Mouse (Mus musculus): ENCODE results near the gene Ctsz.

Gene Ctsz

DNA sequence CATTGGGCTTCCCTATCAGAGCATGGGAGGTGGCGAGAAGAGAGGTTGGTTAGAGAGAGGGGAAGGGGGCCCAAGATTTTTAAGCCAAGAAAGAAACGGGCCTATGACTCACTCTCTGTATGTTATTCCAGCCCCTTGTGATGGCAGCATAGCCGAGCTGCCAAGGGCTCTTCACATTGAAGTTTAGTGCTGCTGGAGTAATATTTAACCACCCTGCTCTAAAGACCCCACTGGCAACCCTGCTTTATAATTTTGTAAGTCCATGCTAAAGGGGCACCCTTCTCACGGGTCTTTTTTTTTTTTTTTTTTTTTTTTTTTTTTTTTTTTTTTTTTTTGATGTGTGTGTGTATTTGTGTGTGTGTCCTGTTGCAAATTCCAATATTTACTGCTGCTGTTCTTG lies 3.1 kb upstream of the Ctsz start:
- DNase-seq (ENCODE audit: low spot score in 2 of 2), result no peak

DNA sequence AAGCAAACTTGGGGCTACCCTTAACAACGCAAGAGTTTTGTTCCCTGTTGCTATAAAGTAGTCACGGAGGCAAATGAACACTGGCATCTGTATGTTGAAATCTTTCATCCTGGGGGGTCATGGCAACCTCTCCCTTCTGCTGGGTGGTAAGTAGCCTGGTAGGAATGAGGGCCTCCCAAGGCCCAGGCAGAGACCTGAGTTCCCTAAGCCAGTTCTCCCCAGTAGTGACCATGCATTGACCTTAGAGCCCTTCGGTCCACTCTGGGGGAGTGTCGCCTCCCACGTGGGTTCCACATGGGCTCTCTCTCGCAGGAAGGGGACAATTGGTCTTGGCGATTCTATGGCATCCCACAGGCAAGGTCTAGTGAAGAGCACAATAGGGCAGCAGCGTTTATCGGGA lies 1.1 kb upstream of the Ctsz start:
- no peak for DNase-seq (ENCODE audit: low spot score in 2 of 2)

DNA sequence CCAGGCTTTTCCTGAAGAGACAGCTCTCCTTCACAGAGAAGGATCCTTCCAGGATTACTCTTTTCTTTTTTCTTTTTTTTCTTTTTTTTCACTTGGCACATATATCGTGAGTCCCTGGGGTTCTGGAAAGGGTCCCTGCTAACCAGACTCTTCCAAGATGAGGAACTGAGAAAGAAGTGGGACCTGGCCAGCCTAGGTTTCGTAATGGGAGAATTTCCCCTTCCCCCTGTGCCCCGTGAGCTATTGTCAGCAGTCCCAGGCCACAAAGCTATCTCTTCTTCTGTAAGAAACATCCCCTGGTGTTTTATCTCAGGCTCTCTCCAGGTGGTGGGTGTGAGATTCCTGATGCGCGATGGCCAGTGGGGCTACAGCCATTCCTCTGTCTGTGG lies 605 bp upstream of the Ctsz start:
- no peak for DNase-seq (ENCODE audit: low spot score in 2 of 2)

DNA sequence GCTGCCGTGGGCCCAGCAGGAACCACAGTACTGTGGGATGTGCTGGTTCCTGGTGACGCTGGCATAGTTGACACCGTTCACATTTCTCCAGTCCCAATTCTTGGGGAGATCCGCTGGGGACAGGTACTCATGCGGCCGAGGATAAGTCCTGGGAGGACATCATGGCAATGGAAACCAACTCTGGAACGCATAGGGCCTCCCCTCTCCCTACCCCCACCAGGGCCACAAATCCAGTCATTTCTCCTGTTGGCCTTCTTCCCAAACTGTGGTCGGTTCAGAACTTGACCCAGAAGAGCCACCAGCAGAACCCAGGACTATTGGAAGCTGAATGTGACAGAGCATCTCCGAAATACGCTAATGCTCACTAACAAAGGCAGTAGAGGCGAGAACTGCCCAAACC lies 658 bp downstream of the Ctsz start:
- DNase-seq (ENCODE audit: low spot score in 2 of 2), result no peak

DNA sequence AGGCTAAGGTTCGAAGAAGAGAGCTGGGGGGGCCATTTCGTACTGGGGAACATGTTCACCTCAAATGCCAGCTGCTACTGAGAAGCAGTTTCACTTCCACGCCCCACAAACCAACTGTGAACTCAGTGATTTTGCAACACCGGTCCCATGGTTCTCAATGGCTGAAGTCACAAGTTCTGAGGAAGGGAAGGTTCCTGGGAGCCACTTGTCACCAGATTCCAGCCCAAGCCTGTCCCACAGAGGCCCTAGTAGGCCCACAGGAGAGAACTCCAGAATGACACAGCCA lies 1.2 kb downstream of the Ctsz start:
- no peak for DNase-seq (ENCODE audit: low spot score in 2 of 2)

DNA sequence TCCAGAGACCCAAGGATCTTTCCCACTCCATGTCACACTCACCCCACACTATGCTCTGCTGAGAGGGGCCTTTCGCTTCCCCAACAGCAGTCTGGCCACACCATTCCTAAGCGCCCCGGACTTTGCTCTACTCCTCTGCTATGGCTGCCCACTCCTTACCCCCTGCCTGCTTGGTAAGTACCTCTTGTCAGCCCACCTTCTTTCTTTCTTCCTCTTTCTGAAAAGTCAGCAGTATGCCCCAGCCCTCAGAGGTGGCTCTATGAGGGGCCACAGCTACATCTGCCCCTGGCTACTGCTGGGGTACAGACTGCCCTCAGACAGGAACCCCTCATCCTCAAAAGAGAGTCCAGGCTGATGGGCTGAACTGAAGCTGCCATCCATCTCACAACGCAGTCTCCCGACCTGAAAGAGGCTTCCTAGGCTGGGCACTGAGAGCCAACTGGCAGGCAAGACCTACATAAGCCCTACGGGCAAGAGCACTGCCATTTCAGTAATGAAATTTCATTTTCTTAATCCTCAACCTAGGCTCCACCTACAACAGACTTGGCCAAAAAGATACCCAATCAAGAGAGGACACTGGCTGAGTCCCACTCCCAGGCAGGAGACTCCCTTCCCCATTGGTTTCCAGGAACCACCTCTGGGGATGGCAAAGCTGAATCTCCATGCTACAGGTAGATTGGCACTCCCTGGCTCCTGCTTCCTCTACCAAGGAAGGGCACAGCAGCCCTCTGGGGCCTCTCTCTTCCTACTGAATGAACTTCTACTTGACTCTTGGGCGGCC lies 1.7 kb downstream of the Ctsz start:
- no peak for DNase-seq (ENCODE audit: low spot score in 2 of 2)

DNA sequence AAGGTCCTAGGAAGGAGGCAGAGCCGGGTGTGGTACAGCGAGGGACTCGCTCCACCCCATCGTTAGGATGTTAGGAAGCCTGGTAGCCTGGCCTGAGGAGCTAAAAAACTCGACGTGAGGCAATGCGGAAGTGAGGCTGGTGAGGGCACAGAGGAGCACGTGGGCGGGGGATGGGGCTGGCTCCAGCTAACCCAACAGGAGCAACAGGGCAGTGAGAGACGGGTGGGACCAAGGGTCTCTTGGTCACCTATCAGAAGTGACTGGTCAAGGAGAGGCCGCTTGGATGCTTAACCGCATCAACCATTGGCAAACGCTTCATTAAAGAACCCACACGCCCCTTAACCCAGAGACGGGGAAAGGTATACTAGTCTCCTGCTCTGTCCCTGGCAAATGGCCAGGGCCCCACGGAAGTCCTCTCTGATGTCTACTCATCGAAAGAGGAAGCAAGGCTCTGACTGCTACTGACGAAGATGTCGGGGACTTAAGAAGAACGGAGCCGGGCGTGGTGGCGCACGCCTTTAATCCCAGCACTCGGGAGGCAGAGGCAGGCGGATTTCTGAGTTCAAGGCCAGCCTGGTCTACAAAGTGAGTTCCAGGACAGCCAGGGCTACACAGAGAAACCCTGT lies 2.6 kb downstream of the Ctsz start:
- no peak for DNase-seq (ENCODE audit: low spot score in 2 of 2)

DNA sequence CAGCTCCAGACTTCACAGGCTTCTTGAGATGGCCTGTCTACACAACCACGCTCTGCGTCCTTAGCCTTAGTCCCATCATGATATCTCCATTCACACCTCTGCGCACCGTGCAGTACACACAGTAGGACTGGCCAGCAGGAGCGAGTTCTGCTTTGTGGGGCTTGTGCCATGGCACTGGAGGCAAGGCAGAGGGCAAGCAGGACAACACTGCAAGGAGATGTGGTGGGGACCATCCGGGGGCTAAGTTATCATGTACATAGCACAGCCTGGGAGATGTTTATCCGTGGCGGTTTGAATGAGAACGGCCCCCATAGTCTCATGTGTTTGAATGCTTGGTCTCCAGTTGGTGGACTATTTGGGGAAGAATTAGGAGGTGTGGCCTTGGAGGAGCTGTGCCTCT lies 3.9 kb downstream of the Ctsz start:
- DNase-seq (ENCODE audit: low spot score in 2 of 2), result no peak

DNA sequence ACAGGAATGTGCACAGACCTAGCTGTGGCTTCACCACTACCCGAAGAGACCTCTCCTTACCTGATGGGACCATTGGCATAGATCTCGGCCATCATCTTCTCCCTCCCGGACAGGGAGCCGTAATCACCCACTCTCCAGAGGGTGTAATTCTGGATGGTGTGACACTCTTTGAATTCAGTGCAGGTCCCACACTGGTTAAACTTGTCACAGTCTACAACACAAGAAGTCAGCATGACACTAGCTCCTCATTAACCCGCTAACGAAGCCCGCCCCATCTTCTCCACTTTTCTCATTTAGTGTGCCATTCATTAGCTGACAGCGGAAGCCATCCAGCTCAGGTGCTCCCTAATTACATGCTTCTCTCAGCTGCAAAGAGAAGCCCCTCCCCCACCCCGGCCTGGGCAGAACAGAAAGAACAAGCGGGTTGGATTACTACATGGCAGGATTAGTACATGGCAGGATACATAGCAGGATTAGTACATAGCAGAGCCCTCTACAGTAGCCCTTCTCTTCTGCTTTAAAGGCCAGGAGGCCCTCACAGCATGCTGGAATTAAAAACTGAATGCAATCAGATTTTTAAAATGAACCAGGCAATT lies 9.7 kb downstream of the Ctsz start:
- DNase-seq (ENCODE audit: low spot score in 2 of 2), result no peak

DNA sequence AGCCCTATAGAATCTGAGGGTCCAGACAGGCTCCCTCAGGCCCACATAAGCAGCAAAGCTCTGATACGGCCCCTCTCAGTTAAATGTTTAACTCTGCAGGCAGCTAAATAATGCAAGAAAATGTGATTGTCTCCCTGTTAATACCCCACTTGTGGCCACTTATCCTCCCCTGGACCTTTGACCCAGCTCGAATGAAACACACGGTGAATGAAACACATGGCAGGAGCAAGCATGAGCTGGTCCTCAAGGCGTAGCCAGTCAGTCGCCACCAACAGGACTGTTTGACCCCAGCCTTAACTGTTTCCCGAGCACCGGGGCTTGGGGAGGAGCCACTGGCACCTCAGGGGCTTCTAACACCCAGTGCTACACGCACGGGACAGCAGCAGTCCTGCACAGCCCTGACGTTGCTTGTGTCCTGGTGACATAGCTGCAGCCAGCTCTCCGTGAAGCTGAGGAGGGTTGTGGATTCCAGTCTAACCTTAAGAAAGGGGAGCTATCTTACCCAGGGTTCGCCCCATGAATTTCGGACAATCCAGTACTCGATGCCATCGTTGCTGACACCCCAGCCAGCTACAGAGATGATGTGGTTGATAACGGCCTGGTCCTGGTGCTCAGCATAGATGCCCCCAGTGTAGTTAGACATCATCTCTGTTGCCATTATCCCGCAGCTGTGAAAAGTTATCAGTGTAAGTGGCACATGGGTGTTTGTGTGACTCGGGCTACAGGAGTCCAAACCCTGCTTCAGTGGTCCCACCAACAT lies 10.6 kb downstream of the Ctsz start:
- DNase-seq (ENCODE audit: low spot score in 2 of 2), result no peak

DNA sequence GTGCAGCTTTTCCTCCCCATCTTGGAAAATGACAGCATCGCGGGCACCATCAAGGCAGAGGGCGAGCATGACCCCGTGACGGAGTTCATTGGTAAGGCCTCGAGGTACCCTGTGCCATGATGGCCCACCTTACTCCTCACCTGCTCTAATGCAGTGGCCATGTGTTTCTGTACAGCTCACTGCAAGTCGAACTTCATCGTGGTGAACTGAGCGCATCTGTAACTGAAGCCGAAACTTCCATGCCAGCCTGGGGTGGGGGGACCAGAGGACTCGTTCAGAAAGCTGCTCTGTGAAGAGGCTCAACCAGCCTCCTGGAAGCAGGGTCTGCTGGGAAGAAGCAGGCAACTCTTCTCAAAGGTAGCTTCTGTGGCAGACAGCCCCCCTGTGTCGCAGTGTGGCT lies 12.0 kb downstream of the Ctsz start:
- DNase-seq (ENCODE audit: low spot score in 2 of 2), result no peak

DNA sequence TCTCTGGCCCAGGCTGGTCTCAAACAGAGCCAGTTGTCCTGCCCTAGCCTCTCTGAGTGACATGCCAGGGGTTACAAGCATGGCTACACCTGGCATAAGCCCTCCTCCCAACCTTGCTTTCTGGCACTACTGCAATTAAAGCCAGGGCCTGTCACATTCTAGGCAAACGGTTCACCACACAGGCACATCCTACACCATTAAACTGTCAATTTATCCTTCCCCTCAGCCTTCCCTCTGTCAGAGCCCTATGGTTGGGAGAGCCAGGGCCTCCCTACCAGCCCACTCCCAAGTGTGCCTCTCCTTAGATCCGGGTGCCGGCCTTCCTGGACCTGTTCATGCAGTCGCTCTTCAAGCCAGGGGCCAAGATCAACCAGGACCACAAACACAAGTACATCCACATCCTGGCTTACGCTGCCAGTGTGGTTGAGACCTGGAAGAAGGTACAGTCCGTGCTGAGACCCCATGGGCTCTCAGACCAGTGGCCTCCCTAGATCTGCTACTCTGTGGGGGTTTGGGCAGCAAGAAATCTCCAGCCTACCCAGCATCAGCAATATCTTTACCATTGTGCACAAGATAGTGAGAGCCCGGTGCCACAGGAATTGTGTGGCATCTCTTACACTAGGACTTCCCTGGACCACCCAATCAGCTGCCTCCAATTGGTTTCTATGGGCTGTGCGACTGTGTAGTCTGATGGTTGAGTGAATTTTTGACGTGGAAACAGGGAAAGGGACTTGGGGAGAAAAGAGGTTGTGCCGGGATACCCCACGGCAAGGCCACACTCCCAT lies 14.3 kb downstream of the Ctsz start:
- DNase-seq (ENCODE audit: low spot score in 2 of 2), result no peak

DNA sequence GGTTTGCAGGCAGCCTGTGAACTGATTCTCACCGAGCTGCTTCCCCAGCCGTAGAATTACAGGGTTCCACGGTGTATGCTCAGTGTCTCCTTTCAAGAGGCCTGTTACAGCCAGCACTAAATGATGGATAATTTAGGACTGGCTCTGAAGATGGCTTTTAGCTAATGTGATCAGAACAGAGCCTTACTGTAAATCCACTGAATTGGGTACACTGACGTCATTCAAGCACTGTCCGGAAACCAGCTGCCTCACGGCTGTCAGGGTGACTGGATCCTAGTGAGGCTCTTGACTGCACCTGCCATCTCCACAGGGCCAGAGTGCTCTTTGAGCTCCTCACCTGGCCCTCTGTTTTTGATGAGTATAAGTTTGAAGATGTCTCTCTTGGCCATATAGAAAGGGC lies 17.7 kb downstream of the Ctsz start:
- DNase-seq (ENCODE audit: low spot score in 2 of 2), result no peak

DNA sequence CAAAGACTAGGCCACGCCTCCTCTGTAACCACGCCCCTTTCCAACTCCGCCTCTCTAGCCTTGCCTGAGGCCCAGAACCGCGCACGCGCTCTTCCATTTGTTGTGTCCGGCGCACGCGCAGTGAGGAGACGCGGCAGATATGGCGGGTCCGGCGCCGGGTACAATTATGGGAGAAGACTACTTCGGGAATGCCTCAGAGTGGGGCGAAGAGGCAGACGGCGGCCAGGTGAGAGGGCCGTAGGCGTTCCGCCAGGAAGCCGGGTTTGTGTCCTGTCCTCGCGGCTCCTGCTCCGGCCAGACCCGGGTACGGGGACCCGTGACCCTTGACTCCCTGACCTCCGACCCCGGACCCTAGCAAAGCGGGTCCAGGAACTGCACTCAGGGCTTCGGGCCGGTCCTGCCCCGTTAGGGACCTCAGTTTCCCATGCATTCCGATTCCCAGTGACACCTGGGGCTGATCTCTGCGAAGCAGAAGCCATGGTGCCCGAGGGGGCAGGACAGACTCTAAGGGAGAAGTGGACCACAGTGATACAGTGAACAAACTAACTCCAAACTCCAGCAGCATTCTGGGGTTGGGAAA lies 23.0 kb downstream of the Ctsz start, which contains the start of gene Nelfcd:
Gene Nelfcd, plus strand, starts transcription at position 74 of the 580 bp plus-strand sequence.
- DNase-seq (ENCODE audit: low spot score in 2 of 2), result peak; percentile 87

DNA sequence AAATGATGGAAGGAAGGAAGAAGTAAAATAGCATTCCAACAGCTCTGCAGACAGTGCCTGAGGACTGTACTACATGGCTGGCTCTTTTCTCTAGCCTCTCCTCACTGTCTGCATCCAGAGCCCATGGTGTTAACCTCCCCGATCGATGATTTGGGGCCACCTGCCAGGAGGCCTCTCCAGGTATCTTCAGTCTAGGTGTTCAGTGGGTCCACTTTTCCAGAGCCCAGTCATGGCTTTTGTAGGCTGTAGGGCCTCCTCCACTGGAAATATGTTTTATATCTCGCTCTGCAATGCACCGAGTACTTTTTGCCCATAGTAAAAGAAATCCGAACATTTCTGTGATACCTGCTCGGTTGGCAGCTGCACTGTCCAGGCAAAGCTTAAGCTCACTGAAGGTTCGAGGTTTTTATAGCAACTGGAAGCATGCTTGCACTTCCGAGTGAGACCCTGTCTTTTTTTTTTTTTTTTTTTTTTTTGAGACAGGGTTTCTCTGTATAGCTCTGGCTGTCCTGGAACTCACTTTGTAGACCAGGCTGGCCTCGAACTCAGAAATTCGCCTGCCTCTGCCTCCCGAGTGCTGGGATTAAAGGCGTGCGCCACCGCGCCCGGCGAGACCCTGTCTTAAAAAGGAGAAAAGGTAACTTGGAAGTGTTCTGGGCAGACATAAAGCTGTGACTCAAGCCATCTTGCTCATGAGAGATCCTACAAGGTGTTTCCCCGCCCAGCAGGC lies 23.7 kb downstream of the Ctsz start:
- DNase-seq (ENCODE audit: low spot score in 2 of 2), result no peak

DNA sequence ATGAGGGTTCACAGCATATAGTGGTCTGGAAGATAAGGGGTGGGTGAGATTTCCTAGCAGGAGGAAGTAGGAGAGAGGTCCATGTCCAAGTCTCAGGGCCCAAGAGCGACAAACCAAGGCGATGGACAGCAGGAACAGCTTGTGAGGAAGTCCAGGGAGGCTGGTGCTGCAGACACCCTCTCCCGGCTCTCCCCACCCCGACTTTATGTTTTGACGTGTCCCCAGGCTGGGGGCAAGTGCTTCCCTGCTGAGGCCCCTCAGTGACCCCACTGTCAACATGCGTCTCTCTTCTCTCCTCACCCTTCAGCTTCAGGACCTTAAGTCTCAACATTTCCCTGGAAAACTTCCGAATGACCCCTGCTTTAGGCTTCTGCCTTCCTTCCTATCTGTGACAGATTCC lies 25.7 kb downstream of the Ctsz start:
- no peak for DNase-seq (ENCODE audit: low spot score in 2 of 2)

DNA sequence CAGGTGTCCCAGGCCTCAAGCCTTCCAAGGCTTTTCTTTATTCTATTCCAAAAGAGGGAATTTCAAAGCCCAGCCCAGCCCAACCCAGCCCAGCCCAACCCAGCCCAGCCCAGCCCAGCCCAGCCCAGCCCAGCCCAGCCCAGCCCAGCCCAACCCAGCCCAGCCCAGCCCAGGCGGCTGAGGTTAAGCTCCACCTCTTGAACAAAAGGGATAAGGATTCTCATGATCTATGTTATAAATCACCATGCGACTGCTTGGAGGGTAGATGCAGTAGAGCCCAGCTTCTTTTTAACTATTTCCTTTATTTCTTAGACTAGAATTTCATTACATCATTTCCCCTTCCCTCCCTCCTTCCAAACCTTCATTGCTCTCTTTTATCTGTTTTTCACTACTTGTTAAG lies 28.6 kb downstream of the Ctsz start:
- DNase-seq (ENCODE audit: low spot score in 2 of 2), result no peak

DNA sequence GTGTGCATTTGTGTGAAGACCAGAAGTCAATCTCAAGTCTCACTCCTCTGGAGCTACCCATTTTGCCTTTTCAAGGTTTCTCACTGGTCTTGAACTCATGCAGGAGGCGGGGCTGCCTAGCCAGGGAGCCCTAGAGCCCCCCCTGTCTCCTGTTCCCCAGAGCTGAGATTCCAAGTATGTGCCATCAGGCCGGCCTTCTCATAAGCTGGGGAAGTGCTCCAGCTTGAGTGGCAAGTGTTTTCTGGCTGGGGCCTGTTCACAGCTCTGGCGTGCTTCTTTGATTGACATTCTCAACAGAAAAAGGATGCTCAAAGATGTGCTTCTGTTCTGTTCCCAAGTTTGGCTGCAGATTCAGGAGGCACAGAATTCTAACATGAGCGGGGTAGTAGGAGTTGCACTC lies 38.4 kb downstream of the Ctsz start:
- DNase-seq (ENCODE audit: low spot score in 2 of 2), result no peak

DNA sequence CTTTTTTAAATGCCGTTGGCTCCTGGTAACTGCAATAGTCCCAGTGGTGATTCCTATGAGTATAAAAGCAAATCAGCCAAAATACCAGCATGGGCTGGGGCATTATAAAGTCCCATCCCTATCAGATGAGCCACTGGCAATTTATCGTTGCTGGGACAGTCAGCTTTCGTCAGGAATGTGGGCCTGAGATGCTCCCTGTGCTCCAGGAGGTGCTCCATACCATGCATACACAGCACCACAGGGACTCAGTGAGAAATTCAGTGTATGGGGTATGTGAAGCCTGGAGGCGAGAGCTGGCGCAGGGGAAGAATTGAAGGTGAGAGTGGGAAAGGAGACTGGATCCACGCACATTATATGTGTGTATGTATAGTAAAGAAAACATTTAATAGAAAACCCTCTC lies 41.0 kb downstream of the Ctsz start:
- DNase-seq (ENCODE audit: low spot score in 2 of 2), result no peak

DNA sequence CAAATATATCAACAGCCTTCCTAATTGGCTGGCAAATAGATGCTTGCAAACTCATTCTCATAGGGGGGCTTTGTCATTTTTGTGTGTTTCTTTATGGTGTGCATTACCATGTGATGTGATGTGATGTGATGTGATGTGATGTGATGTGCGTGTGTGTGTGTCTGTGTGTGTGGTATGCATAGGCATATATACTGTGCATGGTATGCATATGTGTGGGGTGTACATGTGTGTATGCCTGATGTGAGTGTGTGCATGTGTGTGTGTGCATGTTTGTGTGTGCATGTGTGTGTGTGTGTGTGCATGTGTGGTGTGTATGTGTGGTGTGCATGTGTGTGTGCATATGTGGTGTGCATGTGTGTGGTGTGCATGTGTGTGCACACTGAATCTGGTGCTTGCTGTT lies 41.8 kb downstream of the Ctsz start:
- DNase-seq (ENCODE audit: low spot score in 2 of 2), result no peak

DNA sequence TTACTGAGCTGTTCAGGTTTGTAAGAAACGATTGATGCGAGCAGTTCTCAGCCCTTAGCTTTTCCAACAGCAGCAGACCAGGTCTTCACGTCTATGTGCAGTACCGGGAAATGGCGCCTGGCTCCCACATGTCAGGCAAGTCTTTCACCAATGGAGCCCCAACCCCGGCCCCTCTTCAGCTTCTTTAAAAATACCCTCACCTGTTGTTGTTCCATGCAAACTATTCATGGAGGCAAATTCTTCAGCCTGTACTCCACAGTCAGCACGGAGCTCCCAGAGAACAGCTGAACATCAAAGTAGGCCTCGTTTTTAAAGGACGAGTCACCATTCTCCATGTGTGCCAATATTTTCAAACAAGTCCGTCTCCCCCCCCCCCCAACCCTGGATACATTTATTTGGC lies 42.2 kb downstream of the Ctsz start:
- DNase-seq (ENCODE audit: low spot score in 2 of 2), result no peak
